Mouse (Mus musculus) thymus, adult 2 months (tissue): Measurements from ENCODE around the gene Zfp710. TPM values are rescaled to one million over a fixed set of nuclear protein-coding genes. Genes with fewer than 3 reads are reported as not detected.
A peak's percentile ranks its signal among the peaks of the same experiment; 100 is the strongest.

Source experiments
- DNase-seq: peaks from one replicate; pipeline ENCODE4 v3.0.0; 2021
- H3K27ac ChIP-seq: fragments of 200-500 bp; 2 replicates; pipeline ENCODE4 v1.5.1; 2012; ENCODE audit warnings: low read length, control low read depth; ENCODE audit not compliant: control insufficient read depth, insufficient read depth
- H3K27me3 ChIP-seq: fragments of 200-500 bp; 2 replicates; pipeline ENCODE4 v1.6.1; 2012; ENCODE audit warnings: mild to moderate bottlenecking, low read length, moderate library complexity, mixed read lengths; ENCODE audit not compliant: control insufficient read depth, insufficient read depth
- H3K36me3 ChIP-seq: fragments of 200-500 bp; 2 replicates; pipeline ENCODE4 v1.6.1; 2012; ENCODE audit warnings: mild to moderate bottlenecking, low read length, moderate library complexity; ENCODE audit not compliant: control insufficient read depth, insufficient read depth
- H3K4me1 ChIP-seq: fragments of 200-500 bp; replicated peaks from 2 replicates; pipeline ENCODE4 v1.6.1; 2012; ENCODE audit warnings: low read length; ENCODE audit not compliant: control insufficient read depth, insufficient read depth
- H3K4me3 ChIP-seq: fragments of 200-500 bp; 2 replicates; pipeline ENCODE4 v1.5.1; 2012; ENCODE audit warnings: mild to moderate bottlenecking, low read length, control low read depth, moderate library complexity; ENCODE audit not compliant: control insufficient read depth, insufficient read depth
- CTCF ChIP-seq: fragments of 200-500 bp; IDR thresholded peaks from 2 replicates; pipeline ENCODE4 v1.5.1; 2012; ENCODE audit warnings: mild to moderate bottlenecking, control low read depth, low read length, moderate library complexity, borderline replicate concordance; ENCODE audit not compliant: control insufficient read depth, poor library complexity, insufficient read depth; ENCODE audit errors: extremely low read depth
- POLR2A ChIP-seq: fragments of 200-500 bp; IDR thresholded peaks from 2 replicates; pipeline ENCODE4 v1.6.1; 2012; ENCODE audit warnings: mild to moderate bottlenecking, low read length, control low read depth, moderate library complexity; ENCODE audit not compliant: control insufficient read depth, poor library complexity, insufficient read depth; ENCODE audit errors: extremely low read depth
- WGBS: fragments of 180-500 bp; shearing (Covaris S2); methylation state at CpG from one replicate; pipeline ENCODE4 v1.1.7; 2018; 5-methylcytosine and 5-hydroxymethylcytosine counted together
- polyA plus RNA-seq: library from polyadenylated mRNA; depleted of rRNA; stranded (reverse); fragments of >200 nt; gene quantifications from 2 replicates; pipeline ENCODE4 v1.2.3, GENCODE M21; 2012

Zfp710 gene
- polyA plus RNA-seq, 1 experiment: 62.1 TPM

- H3K27me3 ChIP-seq: no peaks in the 10 kb centered on the region
- no peak for DNase-seq
- WGBS: 90% methylated on average over 10 of the region's 10 CpGs
- no peak for TF ChIP-seq POLR2A
- no peak for TF ChIP-seq CTCF
- H3K36me3 ChIP-seq: no peaks in the 10 kb centered on the region
- H3K4me1 ChIP-seq: peaks cover 39% of the 10 kb centered on the region
- no peak overlapping the region for H3K4me3 ChIP-seq
- no peak overlapping the region for H3K27ac ChIP-seq
Measured at GRCm38 (mm10) chr7:80031478-80031877, 6.9 kb downstream of the Zfp710 start.

DNA sequence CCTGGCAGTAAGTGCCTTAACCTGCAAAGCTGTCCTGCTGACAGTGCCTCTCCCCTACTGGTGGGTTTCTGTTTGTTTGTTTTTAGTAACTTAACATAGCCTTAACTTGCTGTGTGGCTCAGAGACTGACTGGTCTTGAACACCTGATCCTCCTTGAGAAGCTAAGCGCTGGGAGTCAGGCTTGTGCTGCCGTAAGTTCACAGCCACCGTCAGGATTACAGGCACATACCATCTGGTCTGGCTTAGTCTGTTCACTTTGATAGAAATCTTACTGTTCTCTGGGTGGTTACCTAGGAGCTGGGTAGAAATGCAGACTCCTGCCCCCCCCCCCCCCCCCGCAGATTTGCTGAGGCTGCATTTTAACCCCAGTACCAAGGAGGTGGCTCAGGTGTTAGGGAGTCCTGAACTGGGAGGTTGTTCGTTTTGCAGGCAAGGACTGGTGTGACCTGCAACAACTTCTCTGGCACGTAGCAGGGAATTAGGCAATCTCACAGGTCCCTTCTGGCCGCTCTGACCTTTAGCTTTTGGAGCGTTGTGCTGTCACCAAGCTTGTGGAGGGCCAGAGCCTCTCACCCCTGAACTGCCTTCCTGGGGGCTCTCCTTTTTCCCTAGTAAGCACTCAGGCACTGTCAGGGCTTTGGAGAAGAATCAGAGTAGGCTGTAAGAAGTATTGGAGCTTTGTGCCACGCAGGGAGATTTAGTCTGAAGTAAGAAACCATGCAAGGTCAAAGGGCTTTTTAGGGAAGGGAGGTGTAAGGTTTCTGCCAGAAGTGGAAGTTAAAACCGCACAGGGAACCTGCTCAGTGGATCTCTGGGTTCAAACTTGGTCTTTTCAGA lies 7.8 kb downstream of the Zfp710 start:
- Histone ChIP-seq H3K4me3 (peak overlapping the region; percentile 17; the same call in 1 of the 2 replicates), H3K27ac (peak overlapping the region; percentile 69; the same call in 1 of the 2 replicates), H3K27me3 (no peaks in the 10 kb centered on the region), H3K36me3 (no peaks in the 10 kb centered on the region), H3K4me1 (peaks cover 39% of the 10 kb centered on the region)
- WGBS: 27% methylated on average over 10 of the region's 10 CpGs
- TF ChIP-seq POLR2A (no peak), CTCF (no peak)
- peak; percentile 18 for DNase-seq

DNA sequence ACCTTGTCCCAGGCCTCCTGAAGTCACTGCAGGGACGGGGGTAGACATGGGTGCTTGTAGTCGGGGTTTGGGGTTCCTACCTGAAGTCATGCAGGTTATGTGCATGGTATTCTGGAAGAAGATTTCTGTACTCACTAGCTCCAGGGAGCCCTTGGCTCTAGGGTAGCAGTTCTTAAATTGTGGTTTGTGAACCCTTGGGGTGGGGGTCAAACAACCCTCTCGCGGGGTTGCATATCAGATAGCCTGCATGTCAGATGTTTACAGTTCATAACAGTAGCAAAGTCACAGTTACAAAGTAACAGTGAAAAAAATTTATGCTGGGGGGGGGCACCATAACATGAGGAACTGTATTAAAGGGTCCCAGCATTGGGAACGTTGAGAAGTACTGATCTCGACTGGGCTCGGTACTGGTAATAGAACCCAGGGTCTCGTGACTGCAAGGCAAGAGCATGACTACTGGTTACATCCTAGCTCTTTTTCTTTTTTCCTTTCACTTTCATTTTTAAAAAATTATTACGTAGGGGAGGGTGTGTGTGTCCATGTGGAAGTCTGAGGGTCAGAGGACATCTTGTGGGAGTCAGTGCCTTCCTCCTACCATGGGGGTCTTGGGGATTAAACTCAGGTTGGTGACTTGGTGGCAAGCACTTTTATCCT lies 8.6 kb downstream of the Zfp710 start:
- TF ChIP-seq POLR2A: no peak
- no peak for TF ChIP-seq CTCF
- Histone ChIP-seq H3K27me3 (no peaks in the 10 kb centered on the region), H3K36me3 (no peaks in the 10 kb centered on the region), H3K4me1 (peaks cover 33% of the 10 kb centered on the region), H3K4me3 (peak overlapping the region; percentile 19), H3K27ac (peak overlapping the region; percentile 69; the same call in 1 of the 2 replicates)
- peak; percentile 20 for DNase-seq
- 4% methylated on average over 9 of the region's 9 CpGs for WGBS

- no peak for DNase-seq
- TF ChIP-seq CTCF: no peak
- TF ChIP-seq POLR2A: no peak
- no peaks in the 10 kb centered on the region for H3K27me3 ChIP-seq
- peaks cover 30% of the 10 kb centered on the region for H3K4me1 ChIP-seq
- H3K36me3 ChIP-seq: no peaks in the 10 kb centered on the region
- 72% methylated on average over 9 of the region's 9 CpGs for WGBS
- no peak overlapping the region for H3K4me3 ChIP-seq
- H3K27ac ChIP-seq: no peak overlapping the region
Measured at GRCm38 (mm10) chr7:80033771-80034170, 9.2 kb downstream of the Zfp710 start.

GRCm38 (mm10) chr7:80035086-80035485 lies 10.5 kb downstream of the Zfp710 start:
- H3K27me3 ChIP-seq: no peaks in the 10 kb centered on the region
- TF ChIP-seq POLR2A (no peak), CTCF (no peak)
- DNase-seq: no peak
- no peaks in the 10 kb centered on the region for H3K36me3 ChIP-seq
- H3K4me1 ChIP-seq: peaks cover 30% of the 10 kb centered on the region
- H3K4me3 ChIP-seq: no peak overlapping the region
- H3K27ac ChIP-seq: no peak overlapping the region
- 95% methylated on average over 6 of the region's 6 CpGs for WGBS

DNA sequence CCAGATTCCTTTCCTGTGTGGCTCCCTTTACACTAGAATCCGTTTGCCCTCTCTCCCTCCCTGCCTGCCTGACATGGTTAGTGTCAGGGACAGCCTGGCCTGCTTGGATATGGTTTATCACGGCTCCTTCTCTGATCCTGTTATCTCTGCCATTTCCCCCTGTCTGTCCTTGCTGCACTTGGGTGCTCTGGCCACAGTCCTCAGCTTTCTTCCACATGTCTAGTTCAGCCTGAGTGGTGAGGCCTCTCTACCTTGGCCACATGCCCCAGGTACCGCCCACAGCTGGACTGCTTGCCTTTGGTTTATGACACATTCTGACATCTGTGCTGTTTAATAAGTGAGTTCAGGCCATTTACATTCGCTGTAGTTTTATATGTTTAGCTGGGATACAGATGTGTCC lies 11.1 kb downstream of the Zfp710 start:
- Histone ChIP-seq H3K4me1 (peaks cover 30% of the 10 kb centered on the region), H3K27ac (no peak overlapping the region)
- no peak for DNase-seq

More for the DNA sequence above, 11.1 kb downstream of the Zfp710 start:
- 92% methylated on average over 4 of the region's 4 CpGs for WGBS
- H3K4me3 ChIP-seq: no peak overlapping the region
- no peaks in the 10 kb centered on the region for H3K27me3 ChIP-seq
- no peaks in the 10 kb centered on the region for H3K36me3 ChIP-seq
- TF ChIP-seq CTCF: no peak
